Mouse (Mus musculus): ENCODE data around the gene Mcm6. TPM values are rescaled to one million over a fixed set of nuclear protein-coding genes. Genes with fewer than 3 reads are reported as not detected.

Gene Mcm6
- polyA plus RNA-seq, 1 experiment from 2014 or later = 52.6 TPM

DNA sequence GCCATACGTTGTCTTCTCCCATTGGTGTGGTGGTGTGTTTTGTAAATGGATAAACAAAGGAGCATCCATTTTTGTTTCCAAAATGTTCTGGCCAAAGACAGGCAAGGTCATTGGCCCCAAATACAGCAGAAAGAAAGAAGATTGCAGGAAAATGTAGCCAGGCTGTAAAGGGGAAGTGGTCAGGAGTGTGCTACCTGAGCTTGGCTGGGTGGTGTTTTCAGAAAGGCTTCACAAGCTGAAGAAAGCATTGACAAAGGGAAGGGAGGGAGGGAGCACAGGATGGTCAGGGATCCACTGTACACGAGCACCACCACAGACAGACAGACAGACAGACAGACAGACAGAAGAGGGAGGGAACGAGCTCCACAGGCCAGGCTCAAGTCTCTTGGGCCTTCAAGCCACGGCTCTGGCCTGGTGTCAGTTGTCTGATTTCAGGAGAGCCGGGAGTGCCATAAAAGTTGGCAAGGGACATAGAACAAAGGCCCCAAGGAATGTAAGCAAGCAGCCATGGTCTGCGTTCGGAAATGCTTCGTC, 75.2 kb downstream of the Mcm6 start:
- Histone ChIP-seq H3K36me3 (replicated peaks) (peaks cover 7% of the 10 kb centered on the region; the same call in 1 of the 2 replicates), H3K27me3 (replicated peaks) (no peaks in the 10 kb centered on the region), H3K9ac (no peak overlapping the region), H3K4me1 (no peaks in the 10 kb centered on the region), H3K4me2 (no peak overlapping the region), H3K9me3 (no peaks in the 10 kb centered on the region), H3K4me3 (no peak overlapping the region), H3K27ac (no peak overlapping the region)
- WGBS = 95% methylated on average over 8 of the region's 8 CpGs
- no peak for ATAC-seq (replicated peaks)

GRCm38 (mm10) chr1:128282924-128283323, 76.5 kb downstream of the Mcm6 start:
- Histone ChIP-seq H3K36me3 (replicated peaks) (peaks cover 17% of the 10 kb centered on the region; the same call in 1 of the 2 replicates), H3K27me3 (replicated peaks) (no peaks in the 10 kb centered on the region), H3K4me3 (no peak overlapping the region), H3K9ac (no peak overlapping the region), H3K27ac (no peak overlapping the region), H3K4me1 (no peaks in the 10 kb centered on the region), H3K4me2 (no peak overlapping the region), H3K9me3 (no peaks in the 10 kb centered on the region)
- WGBS = 97% methylated on average over 3 of the region's 3 CpGs
- ATAC-seq (replicated peaks) = no peak

- no peak overlapping the region for H3K4me3 ChIP-seq
- no peak overlapping the region for H3K9ac ChIP-seq
- H3K27ac ChIP-seq = no peak overlapping the region
- no peaks in the 10 kb centered on the region for H3K27me3 ChIP-seq (replicated peaks)
- H3K9me3 ChIP-seq = no peaks in the 10 kb centered on the region
- peaks cover 25% of the 10 kb centered on the region; the same call in 1 of the 2 replicates for H3K36me3 ChIP-seq (replicated peaks)
- no peak for ATAC-seq (replicated peaks)
- no peaks in the 10 kb centered on the region for H3K4me1 ChIP-seq
- no peak overlapping the region for H3K4me2 ChIP-seq
- WGBS = 98% methylated on average over 3 of the region's 3 CpGs
These were observed 77.7 kb downstream of the Mcm6 start for GRCm38 (mm10) chr1:128281753-128282152.

Other genes with a start within 250 kb of the Mcm6 start
- gene Ubxn4, start 115.7 kb downstream of the Mcm6 start, polyA plus RNA-seq (2015; fragmentation: Nextera tagmentation; extraction: Ambion mirVana) = 81.6 and 83.6 TPM in 2 replicates
- gene Lct, start 31.3 kb downstream of the Mcm6 start, polyA plus RNA-seq (2015; fragmentation: Nextera tagmentation; extraction: Ambion mirVana) = 0.10 and 0.20 TPM in 2 replicates
- 105 and 106 TPM in 2 replicates for gene Dars, start 57.7 kb upstream of the Mcm6 start, polyA plus RNA-seq (2015; fragmentation: Nextera tagmentation; extraction: Ambion mirVana)
- 7.0 and 7.1 TPM in 2 replicates for gene Cxcr4, start 232.6 kb upstream of the Mcm6 start, polyA plus RNA-seq (2015; fragmentation: Nextera tagmentation; extraction: Ambion mirVana)